Mouse (Mus musculus) gastrocnemius, postnatal 4 days (tissue): ENCODE data around the gene Ebf3. TPM values are rescaled to one million over a fixed set of nuclear protein-coding genes. Genes with fewer than 3 reads are reported as not detected.

Source experiments
- DNase-seq, 2 experiments: peaks; one replicate each; pipeline ENCODE4 v3.0.0; 2021 to 2022; ENCODE audit warnings: low spot score in 2 of 2, mixed read lengths in 2 of 2
- total RNA-seq, 2 experiments: library from RNA; stranded (reverse); gene quantifications; 2 replicates each; pipeline ENCODE4 v1.2.3; 2021

Gene Ebf3
- total RNA-seq, 2 experiments from 2014 or later: 45.8 to 50.1 TPM

GRCm38 (mm10) chr7:137208556-137208955, 105.7 kb downstream of the Ebf3 start:
- DNase-seq: no peak

- DNase-seq: no peak
Observed at GRCm38 (mm10) chr7:137206770-137207285, 107.4 kb downstream of the Ebf3 start.

GRCm38 (mm10) chr7:137199533-137199932, 114.7 kb downstream of the Ebf3 start:
- no peak for DNase-seq

DNA sequence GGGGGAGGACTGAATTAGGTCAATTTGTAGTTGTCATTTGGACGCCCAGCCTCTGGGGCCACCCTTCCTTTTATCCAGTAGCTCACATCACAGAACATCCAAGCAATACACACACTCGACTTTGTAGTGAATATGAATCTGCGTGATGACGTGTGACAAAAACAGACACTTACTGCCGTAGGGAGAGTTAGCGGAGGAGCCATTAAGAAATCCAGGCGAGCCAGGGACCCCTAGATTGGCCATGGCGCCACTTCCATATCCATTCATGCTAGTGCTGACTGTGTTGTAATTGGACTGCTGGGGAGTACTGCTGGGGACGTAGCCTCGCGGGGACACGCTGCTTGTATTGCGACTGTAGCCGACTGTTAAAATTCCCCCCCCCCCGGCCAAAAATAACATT, 115.3 kb downstream of the Ebf3 start:
- no peak for DNase-seq

DNA sequence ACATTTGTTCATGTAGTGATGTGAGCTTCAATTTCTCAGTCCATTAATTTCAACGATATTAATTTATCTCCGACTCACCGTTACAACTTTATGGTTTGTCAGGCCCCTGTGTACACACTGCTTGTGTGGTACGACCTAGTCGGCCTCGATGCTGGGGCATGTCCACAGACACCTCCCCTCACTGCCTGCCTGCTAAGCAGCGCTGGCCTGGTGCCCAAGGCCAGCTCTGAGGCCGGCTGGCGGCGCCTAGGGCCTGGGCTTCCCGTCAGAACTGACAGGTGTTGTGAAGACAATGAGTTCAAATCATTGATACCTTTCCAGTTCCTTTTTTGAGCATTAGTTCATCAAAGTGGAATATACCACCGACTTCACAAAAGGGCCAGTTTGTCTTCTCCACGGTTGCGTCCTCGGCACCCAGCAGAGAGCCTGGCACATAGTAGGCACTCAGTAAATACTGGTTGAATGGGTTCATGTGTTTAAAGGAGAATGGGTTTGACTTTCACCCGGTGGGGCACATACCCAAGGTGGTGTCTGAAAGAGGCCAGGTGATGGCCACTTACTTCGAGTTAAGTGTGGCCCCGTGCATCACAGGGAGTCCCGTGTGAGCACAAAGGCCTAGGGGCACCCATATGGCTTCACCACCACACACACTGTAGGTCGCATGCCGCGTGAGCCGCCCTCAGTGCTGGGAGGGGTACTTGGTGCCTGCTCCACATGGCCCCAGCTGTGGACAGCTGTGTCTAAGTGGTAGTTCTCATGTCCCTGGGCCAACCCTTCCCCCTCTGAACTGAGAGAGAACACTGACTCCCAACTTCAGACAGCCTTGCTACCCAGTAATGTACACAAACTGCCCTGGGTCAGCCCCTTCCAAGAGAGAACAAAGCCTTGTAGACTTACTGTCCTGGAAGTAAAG, 116.9 kb downstream of the Ebf3 start:
- no peak for DNase-seq

GRCm38 (mm10) chr7:137196536-137196935, 117.7 kb downstream of the Ebf3 start:
- DNase-seq: no peak

DNA sequence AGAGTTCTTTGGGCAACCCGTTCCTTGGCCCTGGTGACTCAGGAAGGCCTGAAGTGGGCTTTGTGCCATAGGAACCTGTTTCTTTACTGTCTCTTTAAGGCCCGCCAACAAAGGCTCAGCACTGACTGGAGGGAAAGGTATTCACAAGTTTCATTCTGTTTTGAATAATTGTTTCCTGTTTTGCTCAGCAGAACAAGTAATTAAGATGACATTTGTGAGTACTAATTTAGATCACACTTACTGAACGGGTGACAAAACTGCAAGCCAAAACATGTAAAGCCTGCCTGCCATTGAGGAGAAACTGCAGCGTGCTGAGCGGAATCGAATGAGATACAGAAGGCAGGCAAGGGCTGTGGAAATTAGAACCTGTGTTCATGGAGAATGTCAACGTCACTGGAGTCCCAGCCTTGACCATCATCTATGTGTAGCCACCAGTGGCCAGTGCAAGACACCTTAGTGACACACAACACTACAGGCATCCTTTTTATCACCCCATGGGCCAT, 121.4 kb downstream of the Ebf3 start:
- DNase-seq: no peak

DNA sequence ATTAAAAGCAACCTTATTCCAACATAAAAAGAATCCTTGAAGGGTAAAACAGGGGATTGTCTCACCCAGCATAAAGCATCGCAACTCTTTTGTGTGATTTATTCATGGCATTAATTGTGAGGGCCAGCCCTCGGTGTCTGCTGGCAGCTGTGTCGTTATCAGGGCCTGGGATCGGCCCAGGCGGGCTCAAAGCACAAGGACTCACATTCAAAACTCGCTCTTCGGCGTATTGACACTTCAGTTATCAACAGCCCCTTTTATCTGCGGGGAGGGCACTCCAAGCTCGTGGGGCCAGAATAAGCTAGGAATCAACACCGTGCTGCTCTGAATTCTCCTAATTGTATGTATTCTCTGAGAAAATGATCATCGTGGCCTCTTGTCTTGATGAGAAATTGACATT, 122.4 kb downstream of the Ebf3 start:
- no peak for DNase-seq

DNA sequence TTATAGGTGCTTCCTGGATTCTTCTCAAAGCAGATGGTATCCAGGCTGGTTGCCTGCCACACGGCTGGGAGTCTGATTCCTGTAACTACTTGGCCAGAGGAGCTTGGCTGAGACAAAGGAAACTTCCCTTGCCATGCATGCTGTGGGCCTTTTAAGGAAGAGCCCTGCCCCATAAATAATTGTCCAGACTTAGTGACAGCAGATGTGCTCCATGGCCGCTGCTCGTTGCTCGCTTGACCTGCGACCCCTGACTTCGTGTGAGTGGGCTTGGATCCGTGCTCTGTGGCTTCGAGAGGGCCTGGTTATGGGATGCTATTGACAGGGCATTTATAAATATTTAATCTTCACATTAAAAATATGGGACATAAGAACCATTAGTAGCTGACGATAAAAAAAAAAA, 142.0 kb downstream of the Ebf3 start:
- no peak for DNase-seq

GRCm38 (mm10) chr7:137159086-137159485, 155.2 kb downstream of the Ebf3 start:
- no peak for DNase-seq

- DNase-seq: no peak
Observed at GRCm38 (mm10) chr7:137154623-137155022, 159.6 kb downstream of the Ebf3 start.

DNA sequence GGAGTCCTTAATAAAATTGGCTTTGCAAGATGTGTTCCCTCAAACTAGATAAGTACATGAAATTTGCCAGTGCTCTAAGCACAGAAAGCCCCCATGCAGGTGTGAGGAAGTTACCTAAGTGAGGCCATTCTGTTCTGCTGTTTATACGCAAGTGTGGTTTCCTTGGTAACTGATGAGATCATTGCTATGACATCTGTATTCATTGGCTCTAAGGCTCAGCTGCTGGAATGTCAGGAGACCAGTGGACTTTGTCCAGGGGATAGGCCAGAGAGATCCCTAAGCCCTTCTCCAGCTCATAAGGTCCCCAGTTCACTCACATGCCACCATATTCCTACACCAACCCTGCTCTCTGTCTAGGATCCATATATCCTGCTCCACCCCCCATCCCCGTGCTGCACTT, 162.4 kb downstream of the Ebf3 start:
- DNase-seq: no peak

GRCm38 (mm10) chr7:137147101-137147500, 167.1 kb downstream of the Ebf3 start:
- no peak for DNase-seq

Other genes with a start within 250 kb of the Ebf3 start
- 1 to 10 TPM; 6.1 to 6.6 TPM for gene 9430038I01Rik, start 96.3 kb upstream of the Ebf3 start, total RNA-seq
- gene Glrx3, start 123.2 kb upstream of the Ebf3 start, total RNA-seq: 100 to 1,000 TPM; 112 to 116 TPM